In genomic region chr11:106212771-106213170, GRCm38 (mm10) we compare ENCODE assay signal across 20 mouse cellular contexts. TPM values are rescaled to one million over a fixed set of nuclear protein-coding genes. Genes with fewer than 3 reads are reported as not detected.
DNase-seq lines count a peak whose midpoint lies in the region; ATAC-seq and TF ChIP-seq lines count a peak whose summit lies in the region.
"Had no signal": no experiment of that assay in that cellular context is flagged by ENCODE, and none has a peak within 500 bp of the region (broad histone marks: within the 10 kb centered on the region; RNA-seq: fewer than 3 reads in every experiment).

No protein-coding gene starts in this region.

- ATAC-seq in liver, postnatal 0 days = no peak
- ATAC-seq: forebrain, embryonic 15.5 days; intestine, embryonic 15.5 days; Patski had no signal

- TF ChIP-seq POLR2A in liver, adult 2 months (IDR thresholded peaks at IDR 0.05; ENCODE audit: extremely low read depth, insufficient read depth, low read length) = no peak

- no peaks in the 10 kb centered on the region for H3K27me3 ChIP-seq in heart, embryonic 10.5 days (ENCODE audit: insufficient read depth, poor library complexity, severe bottlenecking)
- no peaks in the 10 kb centered on the region for H3K27me3 ChIP-seq in liver, adult 2 months (ENCODE audit: control insufficient read depth, insufficient read depth, low read length)
- no peaks in the 10 kb centered on the region for H3K27me3 ChIP-seq in liver, postnatal 0 days (ENCODE audit: insufficient read depth, low read length)
- H3K27me3 ChIP-seq: embryonic facial prominence, embryonic 12.5 days; forebrain, embryonic 15.5 days; heart, embryonic 13.5 days; hindbrain, embryonic 12.5 days; intestine, embryonic 15.5 days; kidney, embryonic 15.5 days; Patski had no signal

- no peak overlapping the region for H3K4me3 ChIP-seq in heart, embryonic 10.5 days
- H3K4me3 ChIP-seq in liver, adult 2 months (ENCODE audit: insufficient read depth, low read depth, low read length) = no peak overlapping the region
- no peak overlapping the region for H3K4me3 ChIP-seq in liver, postnatal 0 days (ENCODE audit: low read depth, low read length)
- H3K4me3 ChIP-seq: embryonic facial prominence, embryonic 12.5 days; forebrain, embryonic 15.5 days; heart, embryonic 13.5 days; hindbrain, embryonic 12.5 days; intestine, embryonic 15.5 days; kidney, embryonic 15.5 days had no signal

- H3K9ac ChIP-seq in liver, adult 2 months (ENCODE audit: low read depth, low read length) = no peak overlapping the region
- H3K9ac ChIP-seq in liver, postnatal 0 days (replicated peaks) = no peak overlapping the region
- H3K9ac ChIP-seq: embryonic facial prominence, embryonic 12.5 days; forebrain, embryonic 15.5 days; heart, embryonic 13.5 days; hindbrain, embryonic 12.5 days; intestine, embryonic 15.5 days; kidney, embryonic 15.5 days had no signal

- TF ChIP-seq CTCF in liver, adult 2 months (IDR thresholded peaks at IDR 0.05; ENCODE audit: low read depth, low read length) = no peak
- TF ChIP-seq CTCF in liver, postnatal 0 days (IDR thresholded peaks at IDR 0.05; ENCODE audit: low read depth) = no peak

- TF ChIP-seq EP300 in liver, postnatal 0 days (IDR thresholded peaks at IDR 0.05; ENCODE audit: low read depth) = no peak

- H3K9me3 ChIP-seq in heart, embryonic 10.5 days = no peaks in the 10 kb centered on the region
- H3K9me3 ChIP-seq in liver, postnatal 0 days (ENCODE audit: low read length) = no peaks in the 10 kb centered on the region
- H3K9me3 ChIP-seq: embryonic facial prominence, embryonic 12.5 days; forebrain, embryonic 15.5 days; heart, embryonic 13.5 days; hindbrain, embryonic 12.5 days; intestine, embryonic 15.5 days; kidney, embryonic 15.5 days had no signal

- peaks cover 11% of the 10 kb centered on the region; the same call in 1 of the 2 replicates for H3K4me1 ChIP-seq in heart, embryonic 10.5 days
- H3K4me1 ChIP-seq in liver, adult 2 months (ENCODE audit: control insufficient read depth, insufficient read depth, low read length) = peaks cover 10% of the 10 kb centered on the region
- peaks cover 11% of the 10 kb centered on the region for H3K4me1 ChIP-seq in liver, postnatal 0 days (ENCODE audit: insufficient read depth)

- peak; percentile 22 for DNase-seq in heart, adult 8-10 months (ENCODE audit: low spot score)
- DNase-seq in heart, embryonic 10.5 days (ENCODE audit: low spot score) = no peak
- peak; percentile 58 for DNase-seq in liver, adult 2 months (ENCODE audit: extremely low read depth, low read depth, low spot score)
- DNase-seq in liver, postnatal 0 days = no peak
- peak; percentile 42 for DNase-seq in brain, adult 2 months (ENCODE audit: low read depth, low spot score)
- no peak for DNase-seq in adrenal gland, adult 2 months
- no peak for DNase-seq in thymus, postnatal 4 days
- DNase-seq: adrenal gland, adult 8-10 months; cerebellum, adult 11-12 months; cerebellum, adult 9-10 months; cerebellum, postnatal 25 days; gastrocnemius, postnatal 14 days; kidney, adult 2 months had no signal

- peaks cover 52% of the 10 kb centered on the region for H3K36me3 ChIP-seq in heart, embryonic 10.5 days
- H3K36me3 ChIP-seq in liver, adult 2 months (ENCODE audit: control insufficient read depth, insufficient read depth, low read length) = peaks cover 36% of the 10 kb centered on the region
- peaks cover 40% of the 10 kb centered on the region for H3K36me3 ChIP-seq in liver, postnatal 0 days (replicated peaks; ENCODE audit: insufficient read depth, low read length)

- peaks cover 13% of the 10 kb centered on the region for H3K79me2 ChIP-seq in liver, adult 2 months (ENCODE audit: control insufficient read depth, insufficient read depth, low read length)

- WGBS in heart, embryonic 10.5 days = 92% methylated on average over 8 of the region's 8 CpGs
- 50% methylated on average over 8 of the region's 8 CpGs for WGBS in liver, adult 2 months
- WGBS in liver, postnatal 0 days (ENCODE audit: insufficient replicate concordance) = 82% methylated on average over 8 of the region's 8 CpGs

- no peak overlapping the region for H3K27ac ChIP-seq in heart, embryonic 10.5 days
- peak overlapping the region; percentile 20 for H3K27ac ChIP-seq in liver, adult 2 months (replicated peaks; ENCODE audit: insufficient read depth, low read depth, low read length)
- H3K27ac ChIP-seq in liver, postnatal 0 days (ENCODE audit: low read depth) = no peak overlapping the region
- H3K27ac ChIP-seq: embryonic facial prominence, embryonic 12.5 days; forebrain, embryonic 15.5 days; heart, embryonic 13.5 days; hindbrain, embryonic 12.5 days; intestine, embryonic 15.5 days; kidney, embryonic 15.5 days had no signal

- H3K4me2 ChIP-seq in liver, postnatal 0 days (ENCODE audit: low read depth, low read length) = no peak overlapping the region
- H3K4me2 ChIP-seq: embryonic facial prominence, embryonic 12.5 days; forebrain, embryonic 15.5 days; heart, embryonic 13.5 days; hindbrain, embryonic 12.5 days; intestine, embryonic 15.5 days; kidney, embryonic 15.5 days had no signal

RNA-seq across cellular contexts. Expression of gene Ccdc47, which starts 3.4 kb away (rescaled TPM):
- 10 to 100 TPM; 71.6 to 93.0 (median 85.9) TPM for total RNA-seq in heart, adult 8-10 months (2022)
- 85.0 and 91.2 TPM in 2 replicates for polyA plus RNA-seq in heart, embryonic 10.5 days (2016; fragmentation: Nextera tagmentation; extraction: Ambion mirVana)
- 42.6 and 48.9 TPM in 2 replicates for total RNA-seq in liver, adult 2 months (2014; rRNA removed)
- 12.8 and 16.9 TPM in 2 replicates for polyA plus RNA-seq in liver, adult 2 months (2012; rRNA removed)
- polyA plus RNA-seq in liver, postnatal 0 days (2015; fragmentation: Nextera tagmentation; extraction: Ambion mirVana) = 33.4 and 34.6 TPM in 2 replicates
- total RNA-seq in adrenal gland, adult 2 months (2021) = 100 to 1,000 TPM; 104 to 112 TPM
- polyA plus RNA-seq in adrenal gland, adult 2 months (2012; rRNA removed) = 5.6 and 9.5 TPM in 2 replicates

RNA-seq across cellular contexts. Expression of gene Ddx42, which starts 4.0 kb away (rescaled TPM):
- 10 to 100 TPM; 24.7 to 30.7 (median 27.3) TPM for total RNA-seq in heart, adult 8-10 months (2022)
- 63.7 and 70.3 TPM in 2 replicates for polyA plus RNA-seq in heart, embryonic 10.5 days (2016; fragmentation: Nextera tagmentation; extraction: Ambion mirVana)
- total RNA-seq in liver, adult 2 months (2014; rRNA removed) = 16.0 and 19.7 TPM in 2 replicates
- 4.8 and 5.1 TPM in 2 replicates for polyA plus RNA-seq in liver, adult 2 months (2012; rRNA removed)
- 15.9 and 17.8 TPM in 2 replicates for polyA plus RNA-seq in liver, postnatal 0 days (2015; fragmentation: Nextera tagmentation; extraction: Ambion mirVana)
- 10 to 100 TPM; 46.6 to 51.0 TPM for total RNA-seq in adrenal gland, adult 2 months (2021)
- polyA plus RNA-seq in adrenal gland, adult 2 months (2012; rRNA removed) = 7.0 and 9.2 TPM in 2 replicates

RNA-seq across cellular contexts. Expression of gene Strada, which starts 10.8 kb away (rescaled TPM):
- 1 to 10 TPM; 4.8 to 8.5 (median 7.6) TPM for total RNA-seq in heart, adult 8-10 months (2022)
- 26.4 and 27.4 TPM in 2 replicates for polyA plus RNA-seq in heart, embryonic 10.5 days (2016; fragmentation: Nextera tagmentation; extraction: Ambion mirVana)
- total RNA-seq in liver, adult 2 months (2014; rRNA removed) = 1.8 and 2.8 TPM in 2 replicates
- 3.1 and 3.9 TPM in 2 replicates for polyA plus RNA-seq in liver, adult 2 months (2012; rRNA removed)
- 4.6 and 4.9 TPM in 2 replicates for polyA plus RNA-seq in liver, postnatal 0 days (2015; fragmentation: Nextera tagmentation; extraction: Ambion mirVana)
- 10 to 100 TPM; 14.9 to 16.1 TPM for total RNA-seq in adrenal gland, adult 2 months (2021)
- 18.8 and 20.6 TPM in 2 replicates for polyA plus RNA-seq in adrenal gland, adult 2 months (2012; rRNA removed)

RNA-seq across cellular contexts. Expression of gene Ftsj3, which starts 43.1 kb away (rescaled TPM):
- total RNA-seq in heart, adult 8-10 months (2022) = 10 to 100 TPM; 19.3 to 23.1 (median 21.2) TPM
- 55.9 and 71.1 TPM in 2 replicates for polyA plus RNA-seq in heart, embryonic 10.5 days (2016; fragmentation: Nextera tagmentation; extraction: Ambion mirVana)
- 19.7 and 20.7 TPM in 2 replicates for total RNA-seq in liver, adult 2 months (2014; rRNA removed)
- polyA plus RNA-seq in liver, adult 2 months (2012; rRNA removed) = 8.8 and 13.8 TPM in 2 replicates
- polyA plus RNA-seq in liver, postnatal 0 days (2015; fragmentation: Nextera tagmentation; extraction: Ambion mirVana) = 21.9 and 22.5 TPM in 2 replicates
- 10 to 100 TPM; 49.8 to 53.1 TPM for total RNA-seq in adrenal gland, adult 2 months (2021)
- 16.2 and 22.5 TPM in 2 replicates for polyA plus RNA-seq in adrenal gland, adult 2 months (2012; rRNA removed)

RNA-seq across cellular contexts. Expression of gene Psmc5, which starts 43.2 kb away (rescaled TPM):
- 100 to 1,000 TPM in 3 of 4 experiments, 10 to 100 TPM in 1; 99.8 to 112 (median 103) TPM for total RNA-seq in heart, adult 8-10 months (2022)
- 330 and 386 TPM in 2 replicates for polyA plus RNA-seq in heart, embryonic 10.5 days (2016; fragmentation: Nextera tagmentation; extraction: Ambion mirVana)
- 60.3 and 65.2 TPM in 2 replicates for total RNA-seq in liver, adult 2 months (2014; rRNA removed)
- polyA plus RNA-seq in liver, adult 2 months (2012; rRNA removed) = 37.7 and 43.2 TPM in 2 replicates
- 87.0 and 88.8 TPM in 2 replicates for polyA plus RNA-seq in liver, postnatal 0 days (2015; fragmentation: Nextera tagmentation; extraction: Ambion mirVana)
- total RNA-seq in adrenal gland, adult 2 months (2021) = 100 to 1,000 TPM; 138 to 164 TPM
- polyA plus RNA-seq in adrenal gland, adult 2 months (2012; rRNA removed) = 12.4 and 12.9 TPM in 2 replicates

Comparison
In these comparisons a context has a peak if more than half of its experiments do, and no peak if none do; other contexts are left out.
1. DNase-seq: peak in heart, adult 8-10 months (single experiment), liver, adult 2 months (single experiment) and brain, adult 2 months (single experiment); none in heart, embryonic 10.5 days (single experiment), liver, postnatal 0 days (single experiment), adrenal gland, adult 2 months (single experiment) and thymus, postnatal 4 days (single experiment).